8 mouse cellular contexts compared by ENCODE assay signal in the genomic region with DNA sequence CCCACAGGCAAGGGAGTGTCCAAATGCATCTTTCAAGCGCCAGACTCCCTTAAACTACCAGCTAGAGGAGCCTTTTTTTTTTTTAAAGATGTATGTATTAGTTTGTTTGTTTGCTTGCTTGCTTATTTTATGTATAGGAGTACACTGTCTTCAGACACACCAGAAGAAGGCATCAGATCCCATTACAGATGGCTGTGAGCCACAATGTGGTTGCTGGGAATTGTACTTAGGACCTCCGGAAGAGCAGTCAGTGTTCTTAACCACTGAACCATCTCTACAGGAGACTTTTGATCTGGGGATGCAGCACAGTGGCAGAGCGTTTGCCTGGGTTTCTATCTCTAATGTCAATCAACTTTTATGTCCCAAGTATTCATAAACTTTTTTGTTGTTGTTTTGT. TPM values are rescaled to one million over a fixed set of nuclear protein-coding genes. Genes with fewer than 3 reads are reported as not detected.
DNase-seq lines count a peak whose midpoint lies in the region; ATAC-seq and TF ChIP-seq lines count a peak whose summit lies in the region.

No protein-coding gene starts in this region.

- no peaks in the 10 kb centered on the region for H3K9me3 ChIP-seq in kidney, embryonic 14.5 days (ENCODE audit: control insufficient read depth, low read length)
- H3K9me3 ChIP-seq in hindbrain, embryonic 13.5 days = no peaks in the 10 kb centered on the region
- no peaks in the 10 kb centered on the region for H3K9me3 ChIP-seq in midbrain, embryonic 13.5 days

- no peak for TF ChIP-seq CTCF in bone marrow macrophage, adult 2 months (IDR thresholded peaks at IDR 0.05; ENCODE audit: low read depth, low read length)

- no peak overlapping the region for H3K27ac ChIP-seq in kidney, embryonic 14.5 days (ENCODE audit: low read depth, low read length)
- H3K27ac ChIP-seq in bone marrow macrophage, adult 2 months (ENCODE audit: insufficient read depth, low read depth, low read length) = no peak overlapping the region
- H3K27ac ChIP-seq in hindbrain, embryonic 13.5 days = no peak overlapping the region
- no peak overlapping the region for H3K27ac ChIP-seq in midbrain, embryonic 13.5 days

- WGBS in kidney, embryonic 14.5 days = 52% methylated on average over 3 of the region's 3 CpGs
- WGBS in hindbrain, embryonic 13.5 days = 45% methylated on average over 3 of the region's 3 CpGs
- WGBS in midbrain, embryonic 13.5 days = 47% methylated on average over 3 of the region's 3 CpGs

- H3K27me3 ChIP-seq in kidney, embryonic 14.5 days (ENCODE audit: control insufficient read depth, insufficient read depth, low read length) = no peaks in the 10 kb centered on the region
- H3K27me3 ChIP-seq in hindbrain, embryonic 13.5 days = no peaks in the 10 kb centered on the region
- H3K27me3 ChIP-seq in midbrain, embryonic 13.5 days = no peaks in the 10 kb centered on the region

- peak overlapping the region; percentile 82 for H3K4me3 ChIP-seq in kidney, embryonic 14.5 days (ENCODE audit: low read length)
- peak overlapping the region; percentile 97; the same call in 1 of the 2 replicates for H3K4me3 ChIP-seq in bone marrow macrophage, adult 2 months (ENCODE audit: insufficient read depth, low read length)
- peak overlapping the region; percentile 74 for H3K4me3 ChIP-seq in hindbrain, embryonic 13.5 days
- peak overlapping the region; percentile 77 for H3K4me3 ChIP-seq in midbrain, embryonic 13.5 days (replicated peaks)

- peak overlapping the region; percentile 89 for H3K9ac ChIP-seq in kidney, embryonic 14.5 days (ENCODE audit: low read depth, low read length)
- peak overlapping the region; percentile 85 for H3K9ac ChIP-seq in hindbrain, embryonic 13.5 days
- H3K9ac ChIP-seq in midbrain, embryonic 13.5 days (replicated peaks) = peak overlapping the region; percentile 88

- H3K4me2 ChIP-seq in kidney, embryonic 14.5 days (replicated peaks; ENCODE audit: low read depth, low read length) = peak overlapping the region; percentile 77; the same call in 1 of the 2 replicates
- H3K4me2 ChIP-seq in hindbrain, embryonic 13.5 days = peak overlapping the region; percentile 80
- H3K4me2 ChIP-seq in midbrain, embryonic 13.5 days (replicated peaks) = peak overlapping the region; percentile 83

- H3K36me3 ChIP-seq in kidney, embryonic 14.5 days (ENCODE audit: control insufficient read depth, insufficient read depth, low read length) = no peaks in the 10 kb centered on the region; the same call in 1 of the 2 replicates
- H3K36me3 ChIP-seq in hindbrain, embryonic 13.5 days = 0 out of 2 replicates have a peak, but pooled peaks cover 3% of the 10 kb centered on the region
- H3K36me3 ChIP-seq in midbrain, embryonic 13.5 days = peaks cover 2% of the 10 kb centered on the region; the same call in 1 of the 2 replicates

- no peak for ATAC-seq in kidney, embryonic 14.5 days (ENCODE audit: low FRiP score, low TSS enrichment)
- ATAC-seq in hindbrain, embryonic 13.5 days (ENCODE audit: low FRiP score) = peak; percentile 53
- peak; percentile 48; the same call in 1 of the 2 replicates for ATAC-seq in midbrain, embryonic 13.5 days

- TF ChIP-seq POLR2A in bone marrow macrophage, adult 2 months (IDR thresholded peaks at IDR 0.05; ENCODE audit: borderline replicate concordance, low read depth, low read length) = no peak

- H3K4me1 ChIP-seq in kidney, embryonic 14.5 days (ENCODE audit: control insufficient read depth, insufficient read depth, low read length) = no peaks in the 10 kb centered on the region
- H3K4me1 ChIP-seq in bone marrow macrophage, adult 2 months (ENCODE audit: control insufficient read depth, insufficient read depth, low read length) = no peaks in the 10 kb centered on the region
- peaks cover 22% of the 10 kb centered on the region for H3K4me1 ChIP-seq in hindbrain, embryonic 13.5 days (replicated peaks)
- H3K4me1 ChIP-seq in midbrain, embryonic 13.5 days (replicated peaks) = peaks cover 21% of the 10 kb centered on the region

- DNase-seq in kidney, postnatal 10 days = no peak
- no peak for DNase-seq in adrenal gland, adult 2 months
- no peak for DNase-seq in adrenal gland, adult 8-10 months
- no peak for DNase-seq in frontal cortex, postnatal 14 days (ENCODE audit: low spot score in 2 of 2)

RNA-seq across cellular contexts. Expression of gene Gtf3c3, which starts 0.3 kb away (rescaled TPM):
- 20.5 and 32.5 TPM in 2 replicates for polyA plus RNA-seq in kidney, embryonic 14.5 days (2014; fragmentation: Nextera tagmentation; extraction: Ambion mirVana)
- 13.4 and 17.5 TPM in 2 replicates for polyA plus RNA-seq in bone marrow macrophage, adult 2 months (2012; ENCODE audit: insufficient read depth, insufficient read length, missing spikeins)
- polyA plus RNA-seq in hindbrain, embryonic 13.5 days (2015; fragmentation: Nextera tagmentation; extraction: Ambion mirVana) = 22.6 and 23.1 TPM in 2 replicates
- 24.8 and 26.9 TPM in 2 replicates for polyA plus RNA-seq in midbrain, embryonic 13.5 days (2015; fragmentation: Nextera tagmentation; extraction: Ambion mirVana)
- 10 to 100 TPM; 17.9 to 20.4 TPM for total RNA-seq in adrenal gland, adult 2 months (2021)
- 1.6 TPM in 2 replicates for polyA plus RNA-seq in adrenal gland, adult 2 months (2012; rRNA removed)
- 10 to 100 TPM; 21.8 to 24.7 (median 23.5) TPM for total RNA-seq in adrenal gland, adult 8-10 months (2022)
